Mouse (Mus musculus) central nervous system, embryonic 11.5 days (tissue): ENCODE data around the gene Psg25. TPM values are rescaled to one million over a fixed set of nuclear protein-coding genes. Genes with fewer than 3 reads are reported as not detected.

ENCODE experiments used
- polyA plus RNA-seq: library from polyadenylated mRNA; depleted of rRNA; stranded (reverse); fragments of >200 nt; gene quantifications from 2 replicates; pipeline ENCODE4 v1.2.3, GENCODE M21; 2012; rRNA removed

Gene Psg25
- 0.02 TPM in 1 of 2 replicates, not detected in the other for polyA plus RNA-seq

GRCm38 (mm10) chr7:18532169-18532568 is at the start of gene Psg25:
TSS of gene Psg25 (minus strand) at chr7:18532269.

DNA sequence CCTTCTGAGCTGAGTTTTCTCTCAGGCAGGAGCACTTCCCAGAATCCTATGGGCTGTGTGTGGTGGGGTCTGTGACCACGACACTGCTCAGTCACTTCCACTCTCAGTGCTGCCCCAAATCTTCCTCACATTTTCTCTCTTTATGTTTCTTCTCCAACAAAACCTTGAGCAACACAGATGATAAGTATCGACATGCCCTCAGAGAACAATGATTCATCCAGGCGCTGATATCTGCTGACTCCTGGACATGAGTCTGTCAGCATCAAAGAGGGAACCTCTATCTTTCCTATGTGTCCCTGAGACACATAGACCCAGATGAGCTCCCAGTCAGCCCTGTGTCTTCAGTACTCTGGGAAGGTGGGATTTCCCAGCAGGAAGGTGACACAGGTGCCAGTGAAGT is 35.1 kb upstream of the Psg25 start, which contains the start of gene Psg27:
Psg27 (minus strand) TSS at position 101 of the 400 bp plus-strand sequence.

GRCm38 (mm10) chr7:18484077-18484476 is 48.0 kb downstream of the Psg25 start, which contains the start of gene Psg26:
TSS of gene Psg26 (minus strand) at chr7:18484177.

Other genes with a start within 250 kb of the Psg25 start
- gene Psg18, start 177.3 kb downstream of the Psg25 start, polyA plus RNA-seq: 0.17 TPM in 1 of 2 replicates, not detected in the other
- gene Psg28, start 100.2 kb downstream of the Psg25 start, polyA plus RNA-seq: 0.17 TPM in 1 of 2 replicates, not detected in the other
- gene Psg26, start 48.1 kb downstream of the Psg25 start, polyA plus RNA-seq: not detected in 2 replicates
- gene Psg27, start 35.0 kb upstream of the Psg25 start, polyA plus RNA-seq: 0.17 TPM in 1 of 2 replicates, not detected in the other
- gene Psg23, start 84.2 kb upstream of the Psg25 start, polyA plus RNA-seq: 0.04 and 0.35 TPM in 2 replicates
- 0.37 TPM in 1 of 2 replicates, not detected in the other for gene Psg21, start 124.5 kb upstream of the Psg25 start, polyA plus RNA-seq
- not detected in 2 replicates for gene Psg20, start 153.9 kb upstream of the Psg25 start, polyA plus RNA-seq
- not detected in 2 replicates for gene Psg22, start 185.8 kb upstream of the Psg25 start, polyA plus RNA-seq